Mouse (Mus musculus) hindbrain, postnatal 0 days (tissue): ENCODE results near the gene Scyl2. TPM values are rescaled to one million over a fixed set of nuclear protein-coding genes. Genes with fewer than 3 reads are reported as not detected.
"Not testable (repeated sequence)": the region's sequence is repeated elsewhere in the genome, so short reads cannot be mapped to it uniquely, and the experiment has no call there.

Source experiments
- ATAC-seq: fragments of 200-750 bp; cut with Nextera tagmentation; 2 replicates; pipeline ENCODE4 v1.8.0; 2017; ENCODE audit warnings: mild to moderate bottlenecking, moderate TSS enrichment, moderate library complexity
- DNase-seq: peaks from one replicate; pipeline ENCODE4 v3.0.0-alpha.2; 2015; ENCODE audit warnings: low spot score
- H3K27ac ChIP-seq: fragments of 300-500 bp; sonication (generic); 2 replicates; pipeline ENCODE4 v1.5.1; 2014; ENCODE audit warnings: mild to moderate bottlenecking
- H3K27me3 ChIP-seq: fragments of 300-500 bp; sonication (generic); 2 replicates; pipeline ENCODE4 v1.6.1; 2014; ENCODE audit warnings: low read length, mixed read lengths; ENCODE audit not compliant: insufficient read depth
- H3K36me3 ChIP-seq: fragments of 300-500 bp; sonication (generic); 2 replicates; pipeline ENCODE4 v1.6.1; 2014; ENCODE audit warnings: low read length, mixed read lengths; ENCODE audit not compliant: insufficient read depth
- H3K4me1 ChIP-seq: fragments of 300-500 bp; sonication (generic); 2 replicates; pipeline ENCODE4 v1.6.1; 2014; ENCODE audit warnings: antibody characterized with exemption, low read length, mixed read lengths; ENCODE audit not compliant: insufficient read depth
- H3K4me2 ChIP-seq: fragments of 300-500 bp; sonication (generic); 2 replicates; pipeline ENCODE4 v1.6.1; 2014; ENCODE audit warnings: low read depth, mild to moderate bottlenecking, low read length, moderate library complexity, mixed read lengths
- H3K4me3 ChIP-seq: fragments of 300-500 bp; sonication (generic); 2 replicates; pipeline ENCODE4 v1.5.1; 2014; ENCODE audit warnings: low read length
- H3K9ac ChIP-seq: fragments of 300-500 bp; sonication (generic); replicated peaks from 2 replicates; pipeline ENCODE4 v1.6.1; 2014; ENCODE audit warnings: mild to moderate bottlenecking, low read length, moderate library complexity, mixed read lengths
- H3K9me3 ChIP-seq: fragments of 300-500 bp; sonication (generic); 2 replicates; pipeline ENCODE4 v1.6.1; 2016; ENCODE audit warnings: low read length, mixed read lengths
- CTCF ChIP-seq: IDR thresholded peaks from 2 replicates; pipeline ENCODE4 v1.5.1; 2016; ENCODE audit warnings: antibody characterized with exemption, control low read depth, low read depth
- WGBS: fragments of 180-500 bp; shearing (Covaris S2); extraction: QIAGEN DNeasy Blood & Tissue Kit; methylation state at CpG from one replicate; pipeline ENCODE4 v1.1.7; 2014; 5-methylcytosine and 5-hydroxymethylcytosine counted together
- polyA plus RNA-seq: library from polyadenylated mRNA; unstranded; fragments of >200 nt; fragmentation: Nextera tagmentation; extraction: Ambion mirVana; gene quantifications from 2 replicates; pipeline ENCODE4 v1.2.1, GENCODE M21; 2015
- total RNA-seq: library from RNA; depleted of rRNA; stranded (reverse); fragments of >200 nt; gene quantifications from 2 replicates; pipeline ENCODE4 v1.2.3, GENCODE M21; 2014

Gene Scyl2
- total and polyA plus RNA-seq, 2 experiments from 2014 or later, result 6.9 to 31.2 TPM

DNA sequence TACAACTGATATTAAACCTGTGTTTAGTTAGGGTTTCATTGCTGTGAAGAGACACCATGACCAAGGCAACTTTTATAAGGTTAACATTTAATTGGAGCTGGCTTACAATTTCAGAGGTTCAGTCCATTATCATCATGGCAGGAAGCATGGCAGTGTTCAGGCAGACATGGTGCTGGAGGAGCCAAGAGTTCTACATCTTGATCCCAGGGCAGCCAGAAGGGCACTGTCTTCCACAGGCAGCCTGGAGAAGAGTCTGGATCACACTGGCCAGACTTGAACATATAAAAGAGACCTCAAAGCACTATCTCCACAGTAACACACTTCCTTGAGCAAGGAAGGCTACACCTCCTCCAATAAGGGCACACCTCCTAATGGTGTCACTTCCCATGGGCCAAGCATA, 34.2 kb upstream of the Scyl2 start:
- no peak overlapping the region for H3K4me3 ChIP-seq
- no peaks in the 10 kb centered on the region for H3K9me3 ChIP-seq
- no peak overlapping the region for H3K9ac ChIP-seq
- TF ChIP-seq CTCF, result no peak
- ATAC-seq (no peak), DNase-seq (no peak)
- H3K27ac ChIP-seq, result no peak overlapping the region
- peaks cover 17% of the 10 kb centered on the region; the same call in 1 of the 2 replicates for H3K36me3 ChIP-seq
- no peaks in the 10 kb centered on the region for H3K4me1 ChIP-seq
- H3K4me2 ChIP-seq, result no peak overlapping the region
- no peaks in the 10 kb centered on the region for H3K27me3 ChIP-seq

DNA sequence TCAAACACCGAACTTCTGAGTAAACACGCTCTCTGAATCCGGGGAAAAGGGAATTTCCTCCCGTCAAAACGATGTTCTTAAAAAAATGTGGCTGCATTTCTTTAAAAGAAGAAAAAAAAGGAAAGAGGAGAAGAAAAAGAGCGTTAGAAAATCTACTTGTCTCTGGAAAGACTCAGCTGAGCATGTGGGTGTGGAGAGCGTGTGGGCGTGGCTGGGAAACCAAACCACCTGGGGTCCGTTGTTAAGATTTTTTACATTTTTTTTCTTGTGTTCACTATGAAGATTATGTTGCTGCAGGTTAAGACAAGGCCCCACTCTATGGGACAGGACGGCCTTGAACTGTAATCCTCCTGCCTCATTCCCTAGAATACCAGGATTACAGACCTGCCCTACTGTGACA, 28.8 kb upstream of the Scyl2 start:
- no peak overlapping the region for H3K9ac ChIP-seq
- ATAC-seq (no peak), DNase-seq (no peak)
- TF ChIP-seq CTCF, result no peak
- H3K4me2 ChIP-seq, result no peak overlapping the region
- 96% methylated on average over 10 of the region's 10 CpGs for WGBS
- peaks cover 20% of the 10 kb centered on the region for H3K36me3 ChIP-seq
- H3K4me1 ChIP-seq, result no peaks in the 10 kb centered on the region
- H3K4me3 ChIP-seq, result no peak overlapping the region
- H3K27me3 ChIP-seq, result no peaks in the 10 kb centered on the region
- no peak overlapping the region for H3K27ac ChIP-seq
- H3K9me3 ChIP-seq, result no peaks in the 10 kb centered on the region

DNA sequence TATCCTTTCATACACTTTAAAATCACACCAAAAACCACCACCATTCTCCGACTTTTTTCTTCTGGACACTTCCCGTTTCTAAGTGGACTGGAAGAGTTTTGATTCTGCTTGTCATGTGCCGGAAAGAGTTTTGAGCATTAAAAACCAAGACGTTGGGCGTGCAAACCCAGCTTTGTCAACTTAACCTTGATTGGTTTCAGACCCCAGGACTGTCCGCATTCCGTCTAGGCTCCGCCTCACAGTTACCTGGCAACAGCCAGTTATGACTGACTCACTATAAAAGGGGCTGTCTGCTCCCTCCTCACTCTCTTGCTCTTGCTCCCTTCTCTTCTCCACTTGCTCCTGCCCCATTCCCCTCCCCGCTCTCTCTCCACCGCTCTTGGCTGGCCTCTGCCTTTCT, 22.6 kb upstream of the Scyl2 start:
- DNase-seq, result no peak
- H3K36me3 ChIP-seq, result peaks cover 15% of the 10 kb centered on the region; the same call in 1 of the 2 replicates
- no peaks in the 10 kb centered on the region for H3K9me3 ChIP-seq
- no peak overlapping the region for H3K9ac ChIP-seq
- H3K4me3 ChIP-seq, result no peak overlapping the region
- no peaks in the 10 kb centered on the region for H3K27me3 ChIP-seq
- 31% methylated on average over 10 of the region's 10 CpGs for WGBS
- no peaks in the 10 kb centered on the region for H3K4me1 ChIP-seq
- H3K4me2 ChIP-seq, result peak overlapping the region; percentile 16; the same call in 1 of the 2 replicates
- no peak for ATAC-seq
- TF ChIP-seq CTCF, result no peak
- no peak overlapping the region for H3K27ac ChIP-seq

DNA sequence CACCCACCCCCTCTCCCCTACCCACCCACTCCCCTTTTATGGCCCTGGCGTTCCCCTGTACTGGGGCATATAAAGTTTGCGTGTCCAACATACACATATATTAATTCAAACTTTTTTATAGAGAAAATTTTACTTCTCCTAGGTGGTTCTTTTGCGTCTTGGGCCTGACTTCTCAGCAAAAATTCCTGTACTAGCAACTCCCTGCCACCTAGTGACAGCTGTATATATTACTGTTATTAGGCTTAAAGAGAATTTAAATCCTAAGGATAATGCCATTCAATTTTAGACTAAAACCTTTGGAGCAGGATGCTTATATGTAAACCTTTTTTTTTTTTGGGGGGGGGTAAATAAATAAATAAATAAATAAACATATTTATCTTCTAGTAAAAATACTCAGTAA, 21.3 kb upstream of the Scyl2 start:
- ATAC-seq (no peak), DNase-seq (no peak)
- H3K9ac ChIP-seq, result no peak overlapping the region
- WGBS, result 87% methylated on average over 3 of the region's 3 CpGs
- H3K27ac ChIP-seq, result no peak overlapping the region
- peaks cover 6% of the 10 kb centered on the region; the same call in 1 of the 2 replicates for H3K36me3 ChIP-seq
- TF ChIP-seq CTCF, result 0 out of 2 replicates have a peak, but pooled peaks have one; percentile 8
- H3K9me3 ChIP-seq, result no peaks in the 10 kb centered on the region
- no peaks in the 10 kb centered on the region for H3K27me3 ChIP-seq
- no peak overlapping the region for H3K4me3 ChIP-seq
- H3K4me2 ChIP-seq, result no peak overlapping the region
- no peaks in the 10 kb centered on the region for H3K4me1 ChIP-seq

DNA sequence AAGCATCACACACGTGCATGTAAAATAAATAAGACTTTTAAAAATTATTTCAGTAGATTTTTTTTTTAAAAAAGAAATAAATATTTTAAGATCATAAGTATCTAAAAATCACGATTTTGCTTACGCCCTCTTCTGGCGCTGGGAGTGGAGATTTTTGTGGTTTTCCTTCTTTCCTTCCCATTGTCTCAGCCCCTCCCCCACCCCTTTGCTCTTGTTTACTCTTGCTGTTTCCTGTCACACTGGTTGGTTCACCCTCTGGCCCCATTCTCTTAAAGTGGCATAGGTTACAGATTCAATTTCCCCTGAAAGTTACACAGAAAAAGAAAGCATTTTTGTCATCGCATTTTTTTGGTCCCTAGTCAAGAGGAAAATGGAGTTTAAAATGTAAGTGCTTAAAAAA, 17.0 kb upstream of the Scyl2 start:
- no peaks in the 10 kb centered on the region for H3K9me3 ChIP-seq
- TF ChIP-seq CTCF, result no peak
- no peak overlapping the region for H3K4me3 ChIP-seq
- H3K27me3 ChIP-seq, result no peaks in the 10 kb centered on the region
- no peak overlapping the region for H3K27ac ChIP-seq
- ATAC-seq, result no peak
- no peak for DNase-seq
- no peak overlapping the region for H3K9ac ChIP-seq
- H3K4me1 ChIP-seq, result no peaks in the 10 kb centered on the region
- H3K36me3 ChIP-seq, result no peaks in the 10 kb centered on the region
- WGBS, result 52% methylated on average over 5 of the region's 5 CpGs
- H3K4me2 ChIP-seq, result no peak overlapping the region

DNA sequence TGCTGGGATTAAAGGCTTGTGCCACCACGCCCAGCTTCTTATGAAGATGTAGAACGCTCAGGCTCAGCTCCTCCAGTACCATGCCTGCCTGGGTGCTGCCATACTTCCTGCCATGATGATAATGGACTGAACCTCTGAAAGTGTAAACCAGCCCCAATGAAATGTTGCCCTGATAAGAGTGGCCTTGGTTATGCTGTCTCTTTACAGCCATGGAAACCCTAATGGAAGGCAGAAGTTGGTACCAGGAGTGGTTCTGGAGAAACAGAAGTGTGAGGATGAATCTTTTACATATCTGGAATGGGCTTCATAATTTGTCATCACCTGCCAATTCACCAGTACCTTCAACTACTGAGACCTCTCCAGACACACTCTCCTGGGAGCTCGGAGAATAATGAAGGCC, 11.9 kb upstream of the Scyl2 start:
- TF ChIP-seq CTCF, result no peak
- Histone ChIP-seq H3K9me3 (no peaks in the 10 kb centered on the region), H3K4me1 (no peaks in the 10 kb centered on the region), H3K27me3 (no peaks in the 10 kb centered on the region), H3K36me3 (no peaks in the 10 kb centered on the region), H3K27ac (no peak overlapping the region), H3K4me2 (no peak overlapping the region), H3K9ac (no peak overlapping the region), H3K4me3 (no peak overlapping the region)
- DNase-seq, result no peak
- no peak for ATAC-seq
- WGBS, result 95% methylated on average over 3 of the region's 3 CpGs

DNA sequence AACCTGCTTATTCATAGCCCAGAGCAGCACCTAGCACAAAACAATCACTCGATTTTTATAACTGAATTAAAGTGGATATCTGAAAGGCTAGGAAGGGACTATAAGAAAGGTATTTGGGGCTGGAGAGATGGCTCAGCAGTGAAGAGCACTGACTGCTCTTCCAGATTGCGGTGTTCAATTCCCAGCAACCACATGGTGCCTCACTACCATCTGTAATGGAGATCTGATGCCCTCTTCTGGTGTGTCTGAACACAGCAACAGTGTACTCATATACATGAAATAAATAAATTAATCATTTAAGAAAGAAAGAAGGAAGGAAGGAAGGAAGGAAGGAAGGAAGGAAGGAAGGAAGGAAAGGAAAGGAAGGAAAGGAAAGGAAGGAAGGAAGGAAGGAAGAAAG, 10.2 kb upstream of the Scyl2 start:
- not testable (repeated sequence) for H3K9me3 ChIP-seq, ATAC-seq, H3K36me3 ChIP-seq, H3K27ac ChIP-seq, H3K4me3 ChIP-seq, H3K4me2 ChIP-seq, H3K4me1 ChIP-seq, H3K27me3 ChIP-seq, H3K9ac ChIP-seq, DNase-seq
- WGBS, result 65% methylated on average over 2 of the region's 2 CpGs
